Mouse (Mus musculus) liver, adult 2 months (tissue): Measurements from ENCODE around the gene Slc35d1. TPM values are rescaled to one million over a fixed set of nuclear protein-coding genes. Genes with fewer than 3 reads are reported as not detected.

Experiments used
- DNase-seq: peaks from one replicate; pipeline ENCODE4 v3.0.0-alpha.2; 2011; ENCODE audit warnings: low read depth, low spot score; ENCODE audit errors: extremely low read depth
- H3K27ac ChIP-seq: fragments of 200-500 bp; replicated peaks from 2 replicates; pipeline ENCODE4 v1.5.1; 2012; ENCODE audit warnings: low read depth, mild to moderate bottlenecking, control low read depth, inconsistent platforms, low read length; ENCODE audit not compliant: insufficient read depth
- H3K27me3 ChIP-seq: fragments of 200-500 bp; 2 replicates; pipeline ENCODE4 v1.6.1; 2012; ENCODE audit warnings: mild to moderate bottlenecking, moderate library complexity, low read length, inconsistent platforms; ENCODE audit not compliant: control insufficient read depth, insufficient read depth
- H3K36me3 ChIP-seq: fragments of 200-500 bp; 2 replicates; pipeline ENCODE4 v1.6.1; 2012; ENCODE audit warnings: low read length, inconsistent platforms; ENCODE audit not compliant: control insufficient read depth, insufficient read depth
- H3K4me1 ChIP-seq: fragments of 200-500 bp; 2 replicates; pipeline ENCODE4 v1.6.1; 2011; ENCODE audit warnings: low read length; ENCODE audit not compliant: control insufficient read depth, insufficient read depth
- H3K4me3 ChIP-seq: fragments of 200-500 bp; 2 replicates; pipeline ENCODE4 v1.5.1; 2011; ENCODE audit warnings: low read depth, mild to moderate bottlenecking, control low read depth, low read length, moderate library complexity; ENCODE audit not compliant: insufficient read depth
- H3K79me2 ChIP-seq: fragments of 200-500 bp; 2 replicates; pipeline ENCODE4 v1.6.1; 2012; ENCODE audit warnings: inconsistent platforms, mild to moderate bottlenecking, low read length, moderate library complexity; ENCODE audit not compliant: control insufficient read depth, insufficient read depth
- H3K9ac ChIP-seq: fragments of 200-500 bp; 2 replicates; pipeline ENCODE4 v1.6.1; 2012; ENCODE audit warnings: low read depth, mild to moderate bottlenecking, control low read depth, inconsistent platforms, low read length
- CTCF ChIP-seq: fragments of 200-500 bp; IDR thresholded peaks from 2 replicates; pipeline ENCODE4 v1.5.1; 2011; ENCODE audit warnings: low read depth, low read length, control low read depth
- POLR2A ChIP-seq: fragments of 200-500 bp; IDR thresholded peaks from 2 replicates; pipeline ENCODE4 v1.6.1; 2011; ENCODE audit warnings: low read length, control low read depth; ENCODE audit not compliant: insufficient read depth; ENCODE audit errors: extremely low read depth
- WGBS: fragments of 180-500 bp; shearing (Covaris S2); methylation state at CpG from one replicate; pipeline ENCODE4 v1.1.7; 2018; 5-methylcytosine and 5-hydroxymethylcytosine counted together
- polyA plus RNA-seq: library from polyadenylated mRNA; depleted of rRNA; stranded (reverse); fragments of >200 nt; gene quantifications from 2 replicates; pipeline ENCODE4 v1.2.3, GENCODE M21; 2012
- total RNA-seq: library from RNA; depleted of rRNA; stranded (reverse); fragments of >200 nt; gene quantifications from 2 replicates; pipeline ENCODE4 v1.2.3, GENCODE M21; 2014

The Slc35d1 gene
- total and polyA plus RNA-seq, 2 experiments = 27.8 to 29.1 TPM

- H3K36me3 ChIP-seq = peaks cover 69% of the 10 kb centered on the region
- 94% methylated on average over 8 of the region's 8 CpGs for WGBS
These were observed 34.6 kb downstream of the Slc35d1 start for GRCm38 (mm10) chr4:103180300-103180888.

GRCm38 (mm10) chr4:103179581-103179980, 35.4 kb downstream of the Slc35d1 start:
- no peak for DNase-seq
- TF ChIP-seq CTCF (no peak), POLR2A (no peak)
- Histone ChIP-seq H3K79me2 (no peaks in the 10 kb centered on the region), H3K27ac (no peak overlapping the region), H3K36me3 (peaks cover 70% of the 10 kb centered on the region), H3K9ac (no peak overlapping the region), H3K4me1 (no peaks in the 10 kb centered on the region; the same call in 1 of the 2 replicates), H3K27me3 (no peaks in the 10 kb centered on the region), H3K4me3 (no peak overlapping the region)
- 79% methylated on average over 3 of the region's 3 CpGs for WGBS

More at GRCm38 (mm10) chr4:103180300-103180888, 34.6 kb downstream of the Slc35d1 start:
- H3K79me2 ChIP-seq = no peaks in the 10 kb centered on the region
- DNase-seq = no peak
- no peak overlapping the region for H3K4me3 ChIP-seq
- no peaks in the 10 kb centered on the region for H3K27me3 ChIP-seq
- no peak overlapping the region for H3K9ac ChIP-seq
- H3K27ac ChIP-seq = no peak overlapping the region
- TF ChIP-seq CTCF = no peak
- no peak for TF ChIP-seq POLR2A
- H3K4me1 ChIP-seq = no peaks in the 10 kb centered on the region; the same call in 1 of the 2 replicates

- Histone ChIP-seq H3K4me3 (no peak overlapping the region), H3K4me1 (no peaks in the 10 kb centered on the region; the same call in 1 of the 2 replicates), H3K27ac (no peak overlapping the region), H3K79me2 (no peaks in the 10 kb centered on the region), H3K27me3 (no peaks in the 10 kb centered on the region), H3K36me3 (peaks cover 68% of the 10 kb centered on the region), H3K9ac (no peak overlapping the region)
- 80% methylated on average over 7 of the region's 7 CpGs for WGBS
- TF ChIP-seq POLR2A = no peak
- no peak for TF ChIP-seq CTCF
- DNase-seq = no peak
These were observed 36.2 kb downstream of the Slc35d1 start for GRCm38 (mm10) chr4:103178635-103179318.

GRCm38 (mm10) chr4:103177681-103178080, 37.3 kb downstream of the Slc35d1 start:
- DNase-seq = no peak
- no peaks in the 10 kb centered on the region for H3K27me3 ChIP-seq
- no peak overlapping the region for H3K9ac ChIP-seq
- no peaks in the 10 kb centered on the region for H3K79me2 ChIP-seq
- no peak overlapping the region for H3K27ac ChIP-seq
- 84% methylated on average over 1 of the region's 1 CpGs for WGBS
- TF ChIP-seq POLR2A = no peak
- TF ChIP-seq CTCF = no peak
- no peak overlapping the region for H3K4me3 ChIP-seq
- H3K36me3 ChIP-seq = peaks cover 66% of the 10 kb centered on the region
- H3K4me1 ChIP-seq = no peaks in the 10 kb centered on the region; the same call in 1 of the 2 replicates

- Histone ChIP-seq H3K4me1 (no peaks in the 10 kb centered on the region), H3K79me2 (no peaks in the 10 kb centered on the region), H3K36me3 (peaks cover 55% of the 10 kb centered on the region), H3K4me3 (no peak overlapping the region), H3K27me3 (no peaks in the 10 kb centered on the region), H3K27ac (no peak overlapping the region), H3K9ac (no peak overlapping the region)
- TF ChIP-seq POLR2A (no peak), CTCF (no peak)
- WGBS = 96% methylated on average over 7 of the region's 7 CpGs
- DNase-seq = no peak
These were observed 41.0 kb downstream of the Slc35d1 start for GRCm38 (mm10) chr4:103174001-103174400.

GRCm38 (mm10) chr4:103173507-103173906, 41.5 kb downstream of the Slc35d1 start:
- H3K4me1 ChIP-seq = no peaks in the 10 kb centered on the region
- no peak overlapping the region for H3K27ac ChIP-seq
- 75% methylated on average over 6 of the region's 6 CpGs for WGBS
- peaks cover 50% of the 10 kb centered on the region for H3K36me3 ChIP-seq
- H3K9ac ChIP-seq = no peak overlapping the region
- no peak for DNase-seq
- no peak overlapping the region for H3K4me3 ChIP-seq
- TF ChIP-seq CTCF = no peak
- no peak for TF ChIP-seq POLR2A
- no peaks in the 10 kb centered on the region for H3K79me2 ChIP-seq
- no peaks in the 10 kb centered on the region for H3K27me3 ChIP-seq
